Mouse (Mus musculus) midbrain, embryonic 11.5 days (tissue): ENCODE measurements around the gene Man1a. TPM values are rescaled to one million over a fixed set of nuclear protein-coding genes. Genes with fewer than 3 reads are reported as not detected.

Source experiments
- ATAC-seq: fragments of 200-750 bp; cut with Nextera tagmentation; 2 replicates; pipeline ENCODE4 v1.8.0; 2017; ENCODE audit warnings: moderate TSS enrichment, moderate library complexity; ENCODE audit not compliant: low FRiP score
- DNase-seq: peaks from one replicate; pipeline ENCODE4 v3.0.0; 2015; ENCODE audit warnings: low spot score; ENCODE audit errors: missing footprints
- H3K27ac ChIP-seq: fragments of 300-500 bp; sonication (generic); 2 replicates; pipeline ENCODE4 v1.5.1; 2014; ENCODE audit warnings: low read depth, low read length
- H3K27me3 ChIP-seq: fragments of 300-500 bp; sonication (generic); 2 replicates; pipeline ENCODE4 v1.6.1; 2014; ENCODE audit warnings: mild to moderate bottlenecking, low read length, moderate library complexity, mixed read lengths; ENCODE audit not compliant: control insufficient read depth, insufficient read depth
- H3K36me3 ChIP-seq: fragments of 300-500 bp; sonication (generic); 2 replicates; pipeline ENCODE4 v1.6.1; 2014; ENCODE audit warnings: mild to moderate bottlenecking, low read length, moderate library complexity, mixed read lengths; ENCODE audit not compliant: control insufficient read depth, insufficient read depth
- H3K4me1 ChIP-seq: fragments of 300-500 bp; sonication (generic); 2 replicates; pipeline ENCODE4 v1.6.1; 2014; ENCODE audit warnings: low read length; ENCODE audit not compliant: control insufficient read depth, insufficient read depth
- H3K4me2 ChIP-seq: fragments of 300-500 bp; sonication (generic); 2 replicates; pipeline ENCODE4 v1.6.1; 2014; ENCODE audit warnings: mild to moderate bottlenecking, moderate library complexity
- H3K4me3 ChIP-seq: fragments of 300-500 bp; sonication (generic); 2 replicates; pipeline ENCODE4 v1.5.1; 2014; ENCODE audit warnings: low read depth, low read length
- H3K9ac ChIP-seq: fragments of 300-500 bp; sonication (generic); 2 replicates; pipeline ENCODE4 v1.6.1; 2014; ENCODE audit warnings: low read length
- H3K9me3 ChIP-seq: fragments of 300-500 bp; sonication (generic); 2 replicates; pipeline ENCODE4 v1.6.1; 2016; ENCODE audit warnings: low read length; ENCODE audit not compliant: control insufficient read depth
- WGBS: fragments of 180-500 bp; shearing (Covaris S2); extraction: QIAGEN DNeasy Blood & Tissue Kit; methylation state at CpG from one replicate; pipeline ENCODE4 v1.1.7; 2014; 5-methylcytosine and 5-hydroxymethylcytosine counted together
- polyA plus RNA-seq: library from polyadenylated mRNA; unstranded; fragments of >200 nt; fragmentation: Nextera tagmentation; extraction: Ambion mirVana; gene quantifications from 2 replicates; pipeline ENCODE4 v1.2.1, GENCODE M21; 2014

The Man1a gene
- polyA plus RNA-seq: 1.7 and 2.1 TPM in 2 replicates

GRCm38 (mm10) chr10:54076420-54076819, at the start of gene Man1a:
TSS of gene Man1a (minus strand) at chr10:54076609.
- Histone ChIP-seq H3K9ac (peak within 1 kb of the TSS; percentile 64), H3K4me1 (no peaks in the 10 kb centered on the region), H3K9me3 (no peaks in the 10 kb centered on the region), H3K4me2 (peak within 1 kb of the TSS; percentile 99), H3K27me3 (peaks cover 10% of the 10 kb centered on the region), H3K27ac (no peak within 1 kb of the TSS), H3K36me3 (no peaks in the 10 kb centered on the region), H3K4me3 (peak within 1 kb of the TSS; percentile 66)
- DNase-seq: peak; percentile 86
- no peak for ATAC-seq
- 9% methylated on average over 4 of the region's 4 CpGs for WGBS

- H3K9me3 ChIP-seq: no peaks in the 10 kb centered on the region
- H3K4me2 ChIP-seq: no peak overlapping the region
- ATAC-seq (no peak), DNase-seq (no peak)
- no peaks in the 10 kb centered on the region for H3K36me3 ChIP-seq
- no peaks in the 10 kb centered on the region for H3K27me3 ChIP-seq
- no peaks in the 10 kb centered on the region for H3K4me1 ChIP-seq
- H3K4me3 ChIP-seq: no peak overlapping the region
- H3K27ac ChIP-seq: no peak overlapping the region
- WGBS: 94% methylated on average over 4 of the region's 4 CpGs
- no peak overlapping the region for H3K9ac ChIP-seq
These were observed 45.4 kb upstream of the Man1a start for GRCm38 (mm10) chr10:54121816-54122215.

GRCm38 (mm10) chr10:54120375-54120774, 44.0 kb upstream of the Man1a start:
- WGBS: 79% methylated on average over 2 of the region's 2 CpGs
- Histone ChIP-seq H3K4me2 (no peak overlapping the region), H3K4me3 (no peak overlapping the region), H3K27ac (no peak overlapping the region), H3K4me1 (no peaks in the 10 kb centered on the region), H3K9me3 (no peaks in the 10 kb centered on the region), H3K27me3 (no peaks in the 10 kb centered on the region), H3K9ac (no peak overlapping the region), H3K36me3 (no peaks in the 10 kb centered on the region)
- ATAC-seq (no peak), DNase-seq (no peak)

- H3K4me2 ChIP-seq: no peak overlapping the region
- H3K4me3 ChIP-seq: no peak overlapping the region
- WGBS: 93% methylated on average over 2 of the region's 2 CpGs
- H3K27me3 ChIP-seq: no peaks in the 10 kb centered on the region
- H3K9me3 ChIP-seq: no peaks in the 10 kb centered on the region
- H3K4me1 ChIP-seq: no peaks in the 10 kb centered on the region
- DNase-seq (no peak), ATAC-seq (no peak)
- no peaks in the 10 kb centered on the region for H3K36me3 ChIP-seq
- no peak overlapping the region for H3K9ac ChIP-seq
- no peak overlapping the region for H3K27ac ChIP-seq
These were observed 42.9 kb upstream of the Man1a start for GRCm38 (mm10) chr10:54119303-54119702.

GRCm38 (mm10) chr10:54118223-54118912, 42.0 kb upstream of the Man1a start:
- no peak overlapping the region for H3K4me3 ChIP-seq
- no peaks in the 10 kb centered on the region for H3K9me3 ChIP-seq
- 69% methylated on average over 4 of the region's 4 CpGs for WGBS
- H3K4me1 ChIP-seq: no peaks in the 10 kb centered on the region
- H3K27me3 ChIP-seq: no peaks in the 10 kb centered on the region
- no peak overlapping the region for H3K27ac ChIP-seq
- no peak overlapping the region for H3K9ac ChIP-seq
- no peak for DNase-seq
- no peak for ATAC-seq
- no peak overlapping the region for H3K4me2 ChIP-seq
- no peaks in the 10 kb centered on the region for H3K36me3 ChIP-seq

GRCm38 (mm10) chr10:54117763-54118162, 41.4 kb upstream of the Man1a start:
- H3K4me3 ChIP-seq: no peak overlapping the region
- H3K9ac ChIP-seq: no peak overlapping the region
- H3K27ac ChIP-seq: no peak overlapping the region
- no peak for DNase-seq
- ATAC-seq: no peak
- H3K9me3 ChIP-seq: no peaks in the 10 kb centered on the region
- no peak overlapping the region for H3K4me2 ChIP-seq
- H3K27me3 ChIP-seq: no peaks in the 10 kb centered on the region
- 83% methylated on average over 4 of the region's 4 CpGs for WGBS
- H3K36me3 ChIP-seq: no peaks in the 10 kb centered on the region
- H3K4me1 ChIP-seq: no peaks in the 10 kb centered on the region

- DNase-seq (peak; percentile 62), ATAC-seq (no peak)
- no peaks in the 10 kb centered on the region for H3K36me3 ChIP-seq
- H3K27ac ChIP-seq: no peak overlapping the region
- H3K9ac ChIP-seq: no peak overlapping the region
- no peaks in the 10 kb centered on the region for H3K9me3 ChIP-seq
- 87% methylated on average over 4 of the region's 4 CpGs for WGBS
- no peak overlapping the region for H3K4me3 ChIP-seq
- H3K27me3 ChIP-seq: no peaks in the 10 kb centered on the region
- H3K4me2 ChIP-seq: no peak overlapping the region
- H3K4me1 ChIP-seq: no peaks in the 10 kb centered on the region
These were observed 27.3 kb upstream of the Man1a start for GRCm38 (mm10) chr10:54103671-54104070.

GRCm38 (mm10) chr10:54092081-54092480, 15.7 kb upstream of the Man1a start:
- DNase-seq (peak; percentile 17), ATAC-seq (no peak)
- Histone ChIP-seq H3K27me3 (no peaks in the 10 kb centered on the region), H3K9ac (no peak overlapping the region), H3K4me2 (no peak overlapping the region), H3K4me1 (no peaks in the 10 kb centered on the region), H3K4me3 (no peak overlapping the region), H3K27ac (no peak overlapping the region), H3K36me3 (no peaks in the 10 kb centered on the region), H3K9me3 (no peaks in the 10 kb centered on the region)

GRCm38 (mm10) chr10:54089923-54090322, 13.5 kb upstream of the Man1a start:
- H3K27me3 ChIP-seq: no peaks in the 10 kb centered on the region
- 91% methylated on average over 6 of the region's 6 CpGs for WGBS
- no peak for ATAC-seq

More at GRCm38 (mm10) chr10:54089923-54090322, 13.5 kb upstream of the Man1a start:
- Histone ChIP-seq H3K4me1 (no peaks in the 10 kb centered on the region), H3K4me2 (no peak overlapping the region), H3K36me3 (no peaks in the 10 kb centered on the region), H3K4me3 (no peak overlapping the region), H3K9me3 (no peaks in the 10 kb centered on the region), H3K9ac (no peak overlapping the region), H3K27ac (no peak overlapping the region)
- DNase-seq: peak; percentile 79
